Mouse (Mus musculus) neural tube, embryonic 14.5 days (tissue): Measurements from ENCODE around the gene Max. TPM values are rescaled to one million over a fixed set of nuclear protein-coding genes. Genes with fewer than 3 reads are reported as not detected.

Source experiments
- ATAC-seq: fragments of 200-750 bp; cut with Nextera tagmentation; 2 replicates; pipeline ENCODE4 v1.8.0; 2017; ENCODE audit warnings: low read depth, mild to moderate bottlenecking, moderate TSS enrichment, moderate library complexity
- H3K27ac ChIP-seq: fragments of 300-500 bp; sonication (generic); 2 replicates; pipeline ENCODE4 v1.5.1; 2014; ENCODE audit warnings: low read depth, mild to moderate bottlenecking, control low read depth, low read length, moderate library complexity, mixed read lengths
- H3K27me3 ChIP-seq: fragments of 300-500 bp; sonication (generic); 2 replicates; pipeline ENCODE4 v1.6.1; 2014; ENCODE audit warnings: low read length; ENCODE audit not compliant: control insufficient read depth, insufficient read depth
- H3K36me3 ChIP-seq: fragments of 300-500 bp; sonication (generic); 2 replicates; pipeline ENCODE4 v1.6.1; 2014; ENCODE audit warnings: low read length, mixed read lengths; ENCODE audit not compliant: control insufficient read depth, insufficient read depth
- H3K4me1 ChIP-seq: fragments of 300-500 bp; sonication (generic); 2 replicates; pipeline ENCODE4 v1.6.1; 2014; ENCODE audit warnings: low read length; ENCODE audit not compliant: control insufficient read depth, insufficient read depth
- H3K4me2 ChIP-seq: fragments of 300-500 bp; sonication (generic); 2 replicates; pipeline ENCODE4 v1.6.1; 2014; ENCODE audit warnings: mild to moderate bottlenecking, low read depth, low read length, control low read depth
- H3K4me3 ChIP-seq: fragments of 300-500 bp; sonication (generic); 2 replicates; pipeline ENCODE4 v1.5.1; 2014; ENCODE audit warnings: low read depth, low read length, control low read depth, mixed read lengths
- H3K9ac ChIP-seq: fragments of 300-500 bp; sonication (generic); replicated peaks from 2 replicates; pipeline ENCODE4 v1.6.1; 2014; ENCODE audit warnings: low read depth, mild to moderate bottlenecking, control low read depth, low read length, mixed read lengths
- H3K9me3 ChIP-seq: fragments of 300-500 bp; sonication (generic); 2 replicates; pipeline ENCODE4 v1.6.1; 2016; ENCODE audit warnings: low read length; ENCODE audit not compliant: control insufficient read depth
- WGBS: fragments of 180-500 bp; shearing (Covaris S2); extraction: QIAGEN DNeasy Blood & Tissue Kit; methylation state at CpG from one replicate; pipeline ENCODE4 v1.1.7; 2014; 5-methylcytosine and 5-hydroxymethylcytosine counted together
- polyA plus RNA-seq: library from polyadenylated mRNA; unstranded; fragments of >200 nt; fragmentation: Nextera tagmentation; extraction: Ambion mirVana; gene quantifications from 2 replicates; pipeline ENCODE4 v1.2.1, GENCODE M21; 2014

Max gene
- polyA plus RNA-seq, 1 experiment from 2014 or later: 64.9 TPM

- no peaks in the 10 kb centered on the region for H3K9me3 ChIP-seq
- 0 out of 2 replicates have a peak, but pooled peaks cover 3% of the 10 kb centered on the region for H3K36me3 ChIP-seq
- peak overlapping the region; percentile 71 for H3K27ac ChIP-seq
- peaks cover 4% of the 10 kb centered on the region; the same call in 1 of the 2 replicates for H3K4me1 ChIP-seq
- H3K27me3 ChIP-seq: no peaks in the 10 kb centered on the region
- peak overlapping the region; percentile 93 for H3K4me3 ChIP-seq
- WGBS: 8% methylated on average over 34 of the region's 45 CpGs
- peak overlapping the region; percentile 76 for H3K9ac ChIP-seq
- ATAC-seq: peak; percentile 9
- peak overlapping the region; percentile 53 for H3K4me2 ChIP-seq
These were observed 709 bp downstream of the Max start for GRCm38 (mm10) chr12:76961052-76961931.

GRCm38 (mm10) chr12:76957688-76958087 is 4.3 kb downstream of the Max start:
- Histone ChIP-seq H3K36me3 (peaks cover 14% of the 10 kb centered on the region), H3K4me1 (peaks cover 9% of the 10 kb centered on the region; the same call in 1 of the 2 replicates), H3K9me3 (no peaks in the 10 kb centered on the region), H3K4me3 (no peak overlapping the region), H3K27ac (no peak overlapping the region), H3K9ac (no peak overlapping the region), H3K27me3 (no peaks in the 10 kb centered on the region), H3K4me2 (no peak overlapping the region)
- ATAC-seq: no peak
- 90% methylated on average over 5 of the region's 5 CpGs for WGBS

GRCm38 (mm10) chr12:76954698-76955423 is 7.1 kb downstream of the Max start:
- H3K4me1 ChIP-seq: 0 out of 2 replicates have a peak, but pooled peaks cover 4% of the 10 kb centered on the region
- no peak overlapping the region for H3K4me3 ChIP-seq
- H3K9me3 ChIP-seq: no peaks in the 10 kb centered on the region
- ATAC-seq: peak; percentile 73; the same call in 1 of the 2 replicates
- peaks cover 33% of the 10 kb centered on the region for H3K36me3 ChIP-seq
- no peaks in the 10 kb centered on the region for H3K27me3 ChIP-seq
- no peak overlapping the region for H3K4me2 ChIP-seq
- 62% methylated on average over 10 of the region's 10 CpGs for WGBS
- H3K27ac ChIP-seq: peak overlapping the region; percentile 39; the same call in 1 of the 2 replicates
- H3K9ac ChIP-seq: no peak overlapping the region

GRCm38 (mm10) chr12:76953750-76954363 is 8.1 kb downstream of the Max start:
- Histone ChIP-seq H3K4me3 (no peak overlapping the region), H3K27ac (no peak overlapping the region), H3K36me3 (peaks cover 34% of the 10 kb centered on the region), H3K4me1 (0 out of 2 replicates have a peak, but pooled peaks cover 4% of the 10 kb centered on the region), H3K4me2 (no peak overlapping the region), H3K9me3 (no peaks in the 10 kb centered on the region), H3K27me3 (no peaks in the 10 kb centered on the region), H3K9ac (no peak overlapping the region)
- WGBS: 93% methylated on average over 2 of the region's 2 CpGs
- no peak for ATAC-seq

GRCm38 (mm10) chr12:76950330-76950729 is 11.7 kb downstream of the Max start:
- Histone ChIP-seq H3K27me3 (no peaks in the 10 kb centered on the region), H3K36me3 (peaks cover 56% of the 10 kb centered on the region), H3K4me1 (0 out of 2 replicates have a peak, but pooled peaks cover 2% of the 10 kb centered on the region), H3K4me2 (no peak overlapping the region), H3K9me3 (no peaks in the 10 kb centered on the region), H3K27ac (no peak overlapping the region), H3K4me3 (no peak overlapping the region), H3K9ac (no peak overlapping the region)
- ATAC-seq: no peak
- 93% methylated on average over 5 of the region's 5 CpGs for WGBS

- ATAC-seq: no peak
- Histone ChIP-seq H3K4me3 (no peak overlapping the region), H3K4me2 (no peak overlapping the region), H3K9ac (no peak overlapping the region), H3K36me3 (peaks cover 63% of the 10 kb centered on the region), H3K4me1 (no peaks in the 10 kb centered on the region), H3K9me3 (no peaks in the 10 kb centered on the region), H3K27ac (no peak overlapping the region), H3K27me3 (no peaks in the 10 kb centered on the region)
- 98% methylated on average over 3 of the region's 3 CpGs for WGBS
These were observed 13.2 kb downstream of the Max start for GRCm38 (mm10) chr12:76948781-76949180.

GRCm38 (mm10) chr12:76948185-76948584 is 13.8 kb downstream of the Max start:
- H3K4me3 ChIP-seq: no peak overlapping the region
- peaks cover 67% of the 10 kb centered on the region for H3K36me3 ChIP-seq
- H3K27me3 ChIP-seq: no peaks in the 10 kb centered on the region
- WGBS: 96% methylated on average over 2 of the region's 2 CpGs
- H3K9me3 ChIP-seq: no peaks in the 10 kb centered on the region
- no peaks in the 10 kb centered on the region for H3K4me1 ChIP-seq
- H3K9ac ChIP-seq: no peak overlapping the region
- H3K27ac ChIP-seq: no peak overlapping the region
- no peak overlapping the region for H3K4me2 ChIP-seq
- ATAC-seq: no peak

- Histone ChIP-seq H3K9me3 (no peaks in the 10 kb centered on the region), H3K27ac (no peak overlapping the region), H3K9ac (no peak overlapping the region), H3K27me3 (no peaks in the 10 kb centered on the region), H3K36me3 (peaks cover 62% of the 10 kb centered on the region), H3K4me3 (no peak overlapping the region), H3K4me1 (no peaks in the 10 kb centered on the region), H3K4me2 (no peak overlapping the region)
- 94% methylated on average over 3 of the region's 3 CpGs for WGBS
- ATAC-seq: no peak
These were observed 14.5 kb downstream of the Max start for GRCm38 (mm10) chr12:76947487-76947886.
